Mouse (Mus musculus) duodenum, adult 2 months (tissue): ENCODE measurements around the gene Ube2d1. TPM values are rescaled to one million over a fixed set of nuclear protein-coding genes. Genes with fewer than 3 reads are reported as not detected.

Experiments
- polyA plus RNA-seq: library from polyadenylated mRNA; depleted of rRNA; stranded (reverse); fragments of >200 nt; gene quantifications from 2 replicates; pipeline ENCODE4 v1.2.3, GENCODE M21; 2012; ENCODE audit warnings: low replicate concordance; rRNA removed

The Ube2d1 gene
- polyA plus RNA-seq, result 7.9 and 10.9 TPM in 2 replicates

DNA sequence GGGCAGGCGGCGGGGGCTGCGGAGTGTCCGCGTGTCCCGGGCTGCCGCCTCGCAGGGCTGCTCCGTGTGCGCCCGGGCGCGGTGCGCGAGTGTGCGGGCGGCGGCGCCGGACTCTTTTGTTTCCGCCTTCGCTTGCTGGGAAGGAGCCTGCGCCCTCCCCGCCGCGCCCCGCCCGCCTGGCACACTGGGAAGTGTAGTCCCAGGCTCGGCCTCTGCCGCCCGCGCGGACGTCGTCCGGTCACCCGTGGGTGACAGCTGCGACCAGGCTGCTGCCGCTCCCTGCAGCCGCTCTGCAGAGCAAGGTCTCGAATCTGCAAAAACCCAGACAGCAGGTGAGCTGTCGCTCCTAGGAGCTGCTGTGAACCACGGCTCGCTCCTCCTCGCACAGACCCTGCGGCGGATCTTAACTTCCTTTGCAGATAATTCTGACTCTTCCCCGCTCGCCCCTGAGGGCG, at the start of gene Ube2d1:
TSS of gene Ube2d1 (minus strand) at position 137 of the 455 bp plus-strand sequence.

DNA sequence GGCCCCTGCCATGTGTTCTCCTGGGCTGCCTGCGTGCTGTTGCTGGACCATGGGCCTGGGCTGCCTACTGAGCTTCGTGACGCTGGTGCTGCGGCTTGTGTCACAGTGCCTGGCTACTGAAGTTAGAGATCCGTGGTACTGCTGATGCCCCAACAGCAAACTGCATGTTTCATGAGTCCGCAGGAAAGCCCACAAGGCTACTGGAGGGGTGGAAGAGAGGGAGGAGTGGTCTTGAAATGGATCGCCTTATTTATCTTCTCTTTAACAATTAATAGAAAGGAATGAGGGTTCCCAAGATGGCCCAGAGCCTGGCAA, 46.9 kb downstream of the Ube2d1 start, which contains the start of gene Tfam:
TSS of gene Tfam (minus strand) at position 41 of the 315 bp plus-strand sequence.

Other genes starting within 250 kb of the Ube2d1 start
- gene Bicc1, start 125.6 kb downstream of the Ube2d1 start, polyA plus RNA-seq, result 1.2 and 2.3 TPM in 2 replicates
- 4.0 and 4.9 TPM in 2 replicates for gene Tfam, start 47.0 kb downstream of the Ube2d1 start, polyA plus RNA-seq
- gene Cisd1, start 59.7 kb upstream of the Ube2d1 start, polyA plus RNA-seq, result 153 and 159 TPM in 2 replicates
- 14.4 and 68.8 TPM in 2 replicates for gene Ipmk, start 62.5 kb upstream of the Ube2d1 start, polyA plus RNA-seq